Mouse (Mus musculus) lung, postnatal 4 days (tissue): Measurements from ENCODE around the gene Slc35c2.

ENCODE experiments used
- DNase-seq, 2 experiments: peaks; one replicate each; pipeline ENCODE4 v3.0.0; 2021

Gene Slc35c2

GRCm38 (mm10) chr2:165234291-165234612, 53.4 kb downstream of the Slc35c2 start:
- peak in 1 of 2 experiments; percentile 25 for DNase-seq

GRCm38 (mm10) chr2:165233491-165234290, 54.0 kb downstream of the Slc35c2 start:
- peak; percentile 72 to 78 for DNase-seq

GRCm38 (mm10) chr2:165229050-165229449, 58.6 kb downstream of the Slc35c2 start:
- DNase-seq, result no peak
